Mouse (Mus musculus) heart, embryonic 13.5 days (tissue): ENCODE measurements around the gene Itpk1. TPM values are rescaled to one million over a fixed set of nuclear protein-coding genes. Genes with fewer than 3 reads are reported as not detected.

Source experiments
- ATAC-seq: fragments of 200-750 bp; cut with Nextera tagmentation; 2 replicates; pipeline ENCODE4 v1.8.0; 2017; ENCODE audit warnings: moderate TSS enrichment; ENCODE audit not compliant: insufficient number of reproducible peaks, low FRiP score, low TSS enrichment; ENCODE audit errors: extremely low read depth
- H3K27ac ChIP-seq: fragments of 300-500 bp; sonication (generic); replicated peaks from 2 replicates; pipeline ENCODE4 v1.5.1; 2015; ENCODE audit warnings: moderate library complexity, mild to moderate bottlenecking, inconsistent platforms
- H3K27me3 ChIP-seq: fragments of 300-500 bp; sonication (generic); replicated peaks from 2 replicates; pipeline ENCODE4 v1.6.1; 2015; ENCODE audit warnings: mild to moderate bottlenecking, inconsistent platforms
- H3K36me3 ChIP-seq: fragments of 300-500 bp; sonication (generic); 2 replicates; pipeline ENCODE4 v1.6.1; 2015; ENCODE audit warnings: mild to moderate bottlenecking, inconsistent platforms
- H3K4me1 ChIP-seq: fragments of 300-500 bp; sonication (generic); 2 replicates; pipeline ENCODE4 v1.6.1; 2015; ENCODE audit warnings: inconsistent platforms
- H3K4me2 ChIP-seq: fragments of 300-500 bp; sonication (generic); 2 replicates; pipeline ENCODE4 v1.6.1; 2015; ENCODE audit warnings: inconsistent platforms, mild to moderate bottlenecking, moderate library complexity
- H3K4me3 ChIP-seq: fragments of 300-500 bp; sonication (generic); 2 replicates; pipeline ENCODE4 v1.5.1; 2015; ENCODE audit warnings: moderate library complexity, mild to moderate bottlenecking, inconsistent platforms
- H3K9ac ChIP-seq: fragments of 300-500 bp; sonication (generic); 2 replicates; pipeline ENCODE4 v1.6.1; 2015; ENCODE audit warnings: inconsistent platforms, mild to moderate bottlenecking, moderate library complexity
- H3K9me3 ChIP-seq: fragments of 300-500 bp; sonication (generic); 2 replicates; pipeline ENCODE4 v1.6.1; 2016; ENCODE audit warnings: inconsistent platforms
- WGBS: fragments of 180-500 bp; shearing (Covaris S2); methylation state at CpG from one replicate; pipeline ENCODE4 v1.1.7; 2015; ENCODE audit warnings: mixed read lengths; 5-methylcytosine and 5-hydroxymethylcytosine counted together
- polyA plus RNA-seq: library from polyadenylated mRNA; unstranded; fragments of >200 nt; fragmentation: Nextera tagmentation; extraction: Ambion mirVana; gene quantifications from 2 replicates; pipeline ENCODE4 v1.2.1, GENCODE M21; 2015

The Itpk1 gene
- polyA plus RNA-seq, 1 experiment from 2014 or later: 4.3 TPM

GRCm38 (mm10) chr12:102568219-102568618 lies 136.5 kb downstream of the Itpk1 start:
- Histone ChIP-seq H3K4me2 (no peak overlapping the region), H3K4me1 (peaks cover 9% of the 10 kb centered on the region), H3K9ac (no peak overlapping the region), H3K27ac (no peak overlapping the region), H3K4me3 (no peak overlapping the region), H3K9me3 (no peaks in the 10 kb centered on the region), H3K27me3 (peaks cover 13% of the 10 kb centered on the region; the same call in 1 of the 2 replicates), H3K36me3 (no peaks in the 10 kb centered on the region)
- 61% methylated on average over 7 of the region's 7 CpGs for WGBS
- ATAC-seq: no peak

- no peak for ATAC-seq
- Histone ChIP-seq H3K4me1 (0 out of 2 replicates have a peak, but pooled peaks cover 2% of the 10 kb centered on the region), H3K4me3 (no peak overlapping the region), H3K4me2 (no peak overlapping the region), H3K27ac (no peak overlapping the region), H3K27me3 (peaks cover 21% of the 10 kb centered on the region; the same call in 1 of the 2 replicates), H3K36me3 (no peaks in the 10 kb centered on the region), H3K9me3 (no peaks in the 10 kb centered on the region), H3K9ac (no peak overlapping the region)
- 57% methylated on average over 2 of the region's 2 CpGs for WGBS
Measured at GRCm38 (mm10) chr12:102566951-102567350, 137.8 kb downstream of the Itpk1 start.

GRCm38 (mm10) chr12:102565086-102565485 lies 139.6 kb downstream of the Itpk1 start:
- WGBS: 44% methylated on average over 6 of the region's 6 CpGs
- ATAC-seq: no peak

GRCm38 (mm10) chr12:102557372-102557771 lies 147.4 kb downstream of the Itpk1 start:
- H3K27ac ChIP-seq: no peak overlapping the region
- no peak overlapping the region for H3K4me3 ChIP-seq
- no peak overlapping the region for H3K4me2 ChIP-seq
- WGBS: 79% methylated on average over 5 of the region's 5 CpGs
- H3K27me3 ChIP-seq: peaks cover 62% of the 10 kb centered on the region
- H3K9ac ChIP-seq: no peak overlapping the region
- no peaks in the 10 kb centered on the region for H3K36me3 ChIP-seq
- no peak for ATAC-seq
- peaks cover 4% of the 10 kb centered on the region for H3K4me1 ChIP-seq
- H3K9me3 ChIP-seq: no peaks in the 10 kb centered on the region

More at GRCm38 (mm10) chr12:102565086-102565485, 139.6 kb downstream of the Itpk1 start:
- no peaks in the 10 kb centered on the region for H3K9me3 ChIP-seq
- no peak overlapping the region for H3K27ac ChIP-seq
- H3K9ac ChIP-seq: no peak overlapping the region
- no peaks in the 10 kb centered on the region for H3K36me3 ChIP-seq
- no peaks in the 10 kb centered on the region for H3K4me1 ChIP-seq
- H3K4me3 ChIP-seq: no peak overlapping the region
- H3K4me2 ChIP-seq: no peak overlapping the region
- peaks cover 29% of the 10 kb centered on the region for H3K27me3 ChIP-seq

- H3K27ac ChIP-seq: no peak overlapping the region
- no peak for ATAC-seq
- H3K4me2 ChIP-seq: no peak overlapping the region
- H3K27me3 ChIP-seq: peaks cover 69% of the 10 kb centered on the region
- H3K4me3 ChIP-seq: no peak overlapping the region
- peaks cover 4% of the 10 kb centered on the region for H3K4me1 ChIP-seq
- H3K36me3 ChIP-seq: no peaks in the 10 kb centered on the region
- no peaks in the 10 kb centered on the region for H3K9me3 ChIP-seq
- H3K9ac ChIP-seq: no peak overlapping the region
- 58% methylated on average over 3 of the region's 3 CpGs for WGBS
Measured at GRCm38 (mm10) chr12:102555850-102556249, 148.9 kb downstream of the Itpk1 start.

GRCm38 (mm10) chr12:102554721-102555516 lies 149.8 kb downstream of the Itpk1 start, which contains the start of gene Chga:
Gene Chga (plus strand): TSS chr12:102554969.
- H3K27ac ChIP-seq: no peak within 1 kb of the TSS
- H3K9me3 ChIP-seq: no peaks in the 10 kb centered on the region
- H3K27me3 ChIP-seq: peaks cover 70% of the 10 kb centered on the region
- H3K4me1 ChIP-seq: peaks cover 4% of the 10 kb centered on the region
- WGBS: 4% methylated on average over 48 of the region's 48 CpGs
- H3K4me2 ChIP-seq: peak within 1 kb of the TSS; percentile 54
- H3K4me3 ChIP-seq: peak within 1 kb of the TSS; percentile 37
- peak; percentile 38; the same call in 1 of the 2 replicates for ATAC-seq
- H3K36me3 ChIP-seq: no peaks in the 10 kb centered on the region
- H3K9ac ChIP-seq: no peak within 1 kb of the TSS

GRCm38 (mm10) chr12:102553705-102554275 lies 150.9 kb downstream of the Itpk1 start:
- no peak overlapping the region for H3K27ac ChIP-seq
- 62% methylated on average over 14 of the region's 14 CpGs for WGBS
- H3K9ac ChIP-seq: no peak overlapping the region
- peaks cover 62% of the 10 kb centered on the region for H3K27me3 ChIP-seq
- no peaks in the 10 kb centered on the region for H3K9me3 ChIP-seq
- H3K36me3 ChIP-seq: no peaks in the 10 kb centered on the region
- peaks cover 4% of the 10 kb centered on the region for H3K4me1 ChIP-seq
- no peak overlapping the region for H3K4me3 ChIP-seq
- H3K4me2 ChIP-seq: no peak overlapping the region
- no peak for ATAC-seq

- no peak overlapping the region for H3K4me2 ChIP-seq
- no peak for ATAC-seq
- no peaks in the 10 kb centered on the region for H3K36me3 ChIP-seq
- 68% methylated on average over 6 of the region's 6 CpGs for WGBS
- no peaks in the 10 kb centered on the region for H3K9me3 ChIP-seq
- peaks cover 60% of the 10 kb centered on the region for H3K27me3 ChIP-seq
- H3K9ac ChIP-seq: no peak overlapping the region
- no peak overlapping the region for H3K27ac ChIP-seq
- peaks cover 4% of the 10 kb centered on the region for H3K4me1 ChIP-seq
- no peak overlapping the region for H3K4me3 ChIP-seq
Measured at GRCm38 (mm10) chr12:102552001-102552400, 152.7 kb downstream of the Itpk1 start.

- Histone ChIP-seq H3K27ac (no peak overlapping the region), H3K27me3 (peaks cover 59% of the 10 kb centered on the region)
- ATAC-seq: no peak
Measured at GRCm38 (mm10) chr12:102551186-102551585, 153.5 kb downstream of the Itpk1 start.

GRCm38 (mm10) chr12:102550529-102550928 lies 154.2 kb downstream of the Itpk1 start:
- Histone ChIP-seq H3K4me2 (no peak overlapping the region), H3K27me3 (peaks cover 52% of the 10 kb centered on the region), H3K27ac (no peak overlapping the region), H3K4me3 (no peak overlapping the region), H3K36me3 (no peaks in the 10 kb centered on the region), H3K9me3 (no peaks in the 10 kb centered on the region), H3K9ac (no peak overlapping the region), H3K4me1 (peaks cover 4% of the 10 kb centered on the region)
- 5% methylated on average over 11 of the region's 11 CpGs for WGBS
- no peak for ATAC-seq

More at GRCm38 (mm10) chr12:102551186-102551585, 153.5 kb downstream of the Itpk1 start:
- no peaks in the 10 kb centered on the region for H3K36me3 ChIP-seq
- H3K4me2 ChIP-seq: no peak overlapping the region
- H3K9ac ChIP-seq: no peak overlapping the region
- no peak overlapping the region for H3K4me3 ChIP-seq
- WGBS: 75% methylated on average over 3 of the region's 3 CpGs
- peaks cover 4% of the 10 kb centered on the region for H3K4me1 ChIP-seq
- no peaks in the 10 kb centered on the region for H3K9me3 ChIP-seq

GRCm38 (mm10) chr12:102545122-102545521 lies 159.6 kb downstream of the Itpk1 start:
- no peak for ATAC-seq
- H3K27ac ChIP-seq: no peak overlapping the region
- no peaks in the 10 kb centered on the region for H3K4me1 ChIP-seq
- H3K4me2 ChIP-seq: no peak overlapping the region
- 52% methylated on average over 6 of the region's 6 CpGs for WGBS
- H3K36me3 ChIP-seq: no peaks in the 10 kb centered on the region
- H3K4me3 ChIP-seq: no peak overlapping the region
- peaks cover 11% of the 10 kb centered on the region; the same call in 1 of the 2 replicates for H3K27me3 ChIP-seq
- no peak overlapping the region for H3K9ac ChIP-seq
- no peaks in the 10 kb centered on the region for H3K9me3 ChIP-seq
